Mouse (Mus musculus): ENCODE data around the gene Slc7a10.
"Not testable (repeated sequence)": the region's sequence is repeated elsewhere in the genome, so short reads cannot be mapped to it uniquely, and the experiment has no call there.

Slc7a10 gene

GRCm38 (mm10) chr7:35175533-35175932 lies 10.7 kb upstream of the Slc7a10 start:
- DNase-seq (ENCODE audit: low spot score): no peak

GRCm38 (mm10) chr7:35176412-35177381 lies 9.5 kb upstream of the Slc7a10 start:
- peak; percentile 85 for DNase-seq (ENCODE audit: low spot score)

- peak; percentile 57 for DNase-seq (ENCODE audit: low spot score)
Measured at GRCm38 (mm10) chr7:35184833-35185724, 1.1 kb upstream of the Slc7a10 start.

- DNase-seq (ENCODE audit: low spot score): no peak
Measured at GRCm38 (mm10) chr7:35189699-35190098, 3.5 kb downstream of the Slc7a10 start.

GRCm38 (mm10) chr7:35191276-35191675 lies 5.1 kb downstream of the Slc7a10 start:
- peak; percentile 33 for DNase-seq (ENCODE audit: low spot score)

GRCm38 (mm10) chr7:35197022-35197421 lies 10.8 kb downstream of the Slc7a10 start:
- DNase-seq (ENCODE audit: low spot score): no peak

GRCm38 (mm10) chr7:35198981-35199754 lies 13.0 kb downstream of the Slc7a10 start:
- no peak for DNase-seq (ENCODE audit: low spot score)

- no peak for DNase-seq (ENCODE audit: low spot score)
Measured at GRCm38 (mm10) chr7:35199755-35200154, 13.6 kb downstream of the Slc7a10 start.

GRCm38 (mm10) chr7:35211791-35212190 lies 25.6 kb downstream of the Slc7a10 start:
- no peak for DNase-seq (ENCODE audit: low spot score)

GRCm38 (mm10) chr7:35214442-35215222 lies 28.4 kb downstream of the Slc7a10 start:
- peak; percentile 50 for DNase-seq (ENCODE audit: low spot score)

GRCm38 (mm10) chr7:35215225-35215624 lies 29.0 kb downstream of the Slc7a10 start, which contains the start of gene Lrp3:
TSS of gene Lrp3 (minus strand) at chr7:35215498.
- DNase-seq (ENCODE audit: low spot score): peak; percentile 85

- no peak for DNase-seq (ENCODE audit: low spot score)
Measured at GRCm38 (mm10) chr7:35215731-35216130, 29.5 kb downstream of the Slc7a10 start.

GRCm38 (mm10) chr7:35220694-35221365 lies 34.6 kb downstream of the Slc7a10 start:
- DNase-seq (ENCODE audit: low spot score): no peak

GRCm38 (mm10) chr7:35230333-35230732 lies 44.1 kb downstream of the Slc7a10 start:
- peak; percentile 47 for DNase-seq (ENCODE audit: low spot score)

GRCm38 (mm10) chr7:35232796-35233455 lies 46.7 kb downstream of the Slc7a10 start:
- DNase-seq (ENCODE audit: low spot score): peak; percentile 67

GRCm38 (mm10) chr7:35233861-35234260 lies 47.7 kb downstream of the Slc7a10 start:
- DNase-seq (ENCODE audit: low spot score): peak; percentile 60

GRCm38 (mm10) chr7:35234361-35235245 lies 48.4 kb downstream of the Slc7a10 start:
- peak; percentile 99 for DNase-seq (ENCODE audit: low spot score)

GRCm38 (mm10) chr7:35235308-35235707 lies 49.1 kb downstream of the Slc7a10 start:
- peak; percentile 83 for DNase-seq (ENCODE audit: low spot score)

- not testable (repeated sequence) for DNase-seq (ENCODE audit: low spot score)
Measured at GRCm38 (mm10) chr7:35237935-35238334, 51.8 kb downstream of the Slc7a10 start.

Measured in embryo, embryonic 10.5 days (tissue).